8 mouse cellular contexts compared by ENCODE assay signal in genomic region chr12:8912860-8913685, GRCm38 (mm10). TPM values are rescaled to one million over a fixed set of nuclear protein-coding genes. Genes with fewer than 3 reads are reported as not detected.
A peak's percentile ranks its signal among the peaks of the same experiment; 100 is the strongest.
DNase-seq lines count a peak whose midpoint lies in the region; ATAC-seq lines count a peak whose summit lies in the region.

No protein-coding gene starts in this region.

- peak overlapping the region; percentile 49; the same call in 1 of the 2 replicates for H3K9ac ChIP-seq in forebrain, embryonic 11.5 days (ENCODE audit: low read length)

- ATAC-seq in forebrain, embryonic 11.5 days (replicated peaks; ENCODE audit: low FRiP score): peak; percentile 71
- ATAC-seq in erythroid progenitor cell, adult 5-6 weeks (replicated peaks; ENCODE audit: low FRiP score, poor library complexity, severe bottlenecking): no peak
- ATAC-seq in granulocyte monocyte progenitor cell, adult 5-6 weeks (replicated peaks; ENCODE audit: poor library complexity, severe bottlenecking): no peak

- peak; percentile 45 for DNase-seq in thymus, postnatal 4 days
- no peak for DNase-seq in thymus, postnatal 0 days (ENCODE audit: low spot score)
- DNase-seq in forebrain, embryonic 11.5 days (ENCODE audit: low spot score): peak; percentile 64
- peak; percentile 40 for DNase-seq in heart, postnatal 25 days (ENCODE audit: low spot score)
- DNase-seq in limb, embryonic 10.5 days (ENCODE audit: low spot score): peak; percentile 73
- DNase-seq in ovary, postnatal 14 days (ENCODE audit: low spot score): peak; percentile 61

- H3K9me3 ChIP-seq in forebrain, embryonic 11.5 days (ENCODE audit: control insufficient read depth, low read length): no peaks in the 10 kb centered on the region
- no peaks in the 10 kb centered on the region for H3K9me3 ChIP-seq in limb, embryonic 10.5 days (replicated peaks)

- H3K4me2 ChIP-seq in forebrain, embryonic 11.5 days (ENCODE audit: low read depth, low read length, severe bottlenecking): no peak overlapping the region

- H3K27me3 ChIP-seq in forebrain, embryonic 11.5 days (ENCODE audit: control insufficient read depth, insufficient read depth, low read length): no peaks in the 10 kb centered on the region
- no peaks in the 10 kb centered on the region for H3K27me3 ChIP-seq in limb, embryonic 10.5 days (ENCODE audit: low read depth, poor library complexity, severe bottlenecking)

- WGBS in forebrain, embryonic 11.5 days: 10% methylated on average over 16 of the region's 16 CpGs
- 22% methylated on average over 16 of the region's 16 CpGs for WGBS in limb, embryonic 10.5 days

- H3K4me3 ChIP-seq in forebrain, embryonic 11.5 days (ENCODE audit: low read depth, low read length): no peak overlapping the region
- 0 out of 2 replicates have a peak overlapping the region, but pooled peaks have one; percentile 15 for H3K4me3 ChIP-seq in limb, embryonic 10.5 days

- intact Hi-C loops in heart, postnatal 25 days (cut with DNase I): no loop called here

- peaks cover 6% of the 10 kb centered on the region; the same call in 1 of the 2 replicates for H3K4me1 ChIP-seq in forebrain, embryonic 11.5 days (replicated peaks; ENCODE audit: control insufficient read depth, insufficient read depth, low read length)
- peaks cover 44% of the 10 kb centered on the region for H3K4me1 ChIP-seq in limb, embryonic 10.5 days

- peak overlapping the region; percentile 46 for H3K27ac ChIP-seq in forebrain, embryonic 11.5 days (ENCODE audit: low read depth, low read length)
- peak overlapping the region; percentile 88 for H3K27ac ChIP-seq in limb, embryonic 10.5 days

- H3K36me3 ChIP-seq in forebrain, embryonic 11.5 days (ENCODE audit: control insufficient read depth, insufficient read depth, low read length): no peaks in the 10 kb centered on the region
- H3K36me3 ChIP-seq in limb, embryonic 10.5 days: no peaks in the 10 kb centered on the region

RNA-seq across cellular contexts. Expression of gene Laptm4a, which starts 8.4 kb away (rescaled TPM):
- polyA plus RNA-seq in thymus, postnatal 0 days (2015; fragmentation: Nextera tagmentation; extraction: Ambion mirVana): 193 and 194 TPM in 2 replicates
- 196 and 197 TPM in 2 replicates for polyA plus RNA-seq in forebrain, embryonic 11.5 days (2014; fragmentation: Nextera tagmentation; extraction: Ambion mirVana)
- total RNA-seq in heart, postnatal 25 days (2021): 100 to 1,000 TPM; 332 to 350 TPM
- polyA plus RNA-seq in limb, embryonic 10.5 days (2016; fragmentation: Nextera tagmentation; extraction: Ambion mirVana): 156 and 185 TPM in 2 replicates
- total RNA-seq in erythroid progenitor cell, adult 5-6 weeks (2015; ENCODE audit: low replicate concordance): 102 and 129 TPM in 2 replicates
- total RNA-seq in erythroid progenitor cell, adult 5-6 weeks (2017; ENCODE audit: low replicate concordance): 123 and 145 TPM in 2 replicates
- 58.5 and 63.6 TPM in 2 replicates for total RNA-seq in granulocyte monocyte progenitor cell, adult 5-6 weeks (2014; fragmentation: Nextera tagmentation)
- total RNA-seq in granulocyte monocyte progenitor cell, adult 5-6 weeks (2017): 99.7 and 113 TPM in 2 replicates

RNA-seq across cellular contexts. Expression of gene Matn3, which starts 34.7 kb away (rescaled TPM):
- 0.05 and 0.17 TPM in 2 replicates for polyA plus RNA-seq in thymus, postnatal 0 days (2015; fragmentation: Nextera tagmentation; extraction: Ambion mirVana)
- 1.8 and 2.0 TPM in 2 replicates for polyA plus RNA-seq in forebrain, embryonic 11.5 days (2014; fragmentation: Nextera tagmentation; extraction: Ambion mirVana)
- total RNA-seq in heart, postnatal 25 days (2021): not detected
- polyA plus RNA-seq in limb, embryonic 10.5 days (2016; fragmentation: Nextera tagmentation; extraction: Ambion mirVana): 5.2 and 5.4 TPM in 2 replicates
- not detected in 2 replicates for total RNA-seq in erythroid progenitor cell, adult 5-6 weeks (2015; ENCODE audit: low replicate concordance)
- total RNA-seq in erythroid progenitor cell, adult 5-6 weeks (2017; ENCODE audit: low replicate concordance): not detected in 2 replicates
- not detected in 2 replicates for total RNA-seq in granulocyte monocyte progenitor cell, adult 5-6 weeks (2014; fragmentation: Nextera tagmentation)
- not detected in 2 replicates for total RNA-seq in granulocyte monocyte progenitor cell, adult 5-6 weeks (2017)
